Mouse (Mus musculus): ENCODE measurements around the gene Ano3.

Ano3 gene

GRCm38 (mm10) chr2:110806302-110807093 lies 144.2 kb downstream of the Ano3 start:
- DNase-seq, result no peak

- DNase-seq, result no peak
Observed at GRCm38 (mm10) chr2:110795928-110796327, 154.8 kb downstream of the Ano3 start.

- DNase-seq, result no peak
Observed at GRCm38 (mm10) chr2:110795433-110795832, 155.3 kb downstream of the Ano3 start.

- DNase-seq, result no peak
Observed at GRCm38 (mm10) chr2:110787396-110787795, 163.3 kb downstream of the Ano3 start.

- no peak for DNase-seq
Observed at GRCm38 (mm10) chr2:110759434-110759833, 191.3 kb downstream of the Ano3 start.

- DNase-seq, result no peak
Observed at GRCm38 (mm10) chr2:110757556-110757955, 193.2 kb downstream of the Ano3 start.

- no peak for DNase-seq
Observed at GRCm38 (mm10) chr2:110740493-110740892, 210.2 kb downstream of the Ano3 start.

GRCm38 (mm10) chr2:110739781-110740180 lies 210.9 kb downstream of the Ano3 start:
- DNase-seq, result no peak

- DNase-seq, result no peak
Observed at GRCm38 (mm10) chr2:110737981-110738380, 212.7 kb downstream of the Ano3 start.

- DNase-seq, result no peak
Observed at GRCm38 (mm10) chr2:110737236-110737635, 213.5 kb downstream of the Ano3 start.

GRCm38 (mm10) chr2:110726106-110726505 lies 224.6 kb downstream of the Ano3 start:
- no peak for DNase-seq

GRCm38 (mm10) chr2:110722208-110722607 lies 228.5 kb downstream of the Ano3 start:
- no peak for DNase-seq

- no peak for DNase-seq
Observed at GRCm38 (mm10) chr2:110721290-110721753, 229.4 kb downstream of the Ano3 start, which contains the start of gene Muc15. Gene Muc15 (plus strand): TSS chr2:110721340.

- DNase-seq, result no peak
Observed at GRCm38 (mm10) chr2:110719051-110719450, 231.7 kb downstream of the Ano3 start.

- DNase-seq, result no peak
Observed at GRCm38 (mm10) chr2:110710055-110710720, 240.5 kb downstream of the Ano3 start.

GRCm38 (mm10) chr2:110709436-110709835 lies 241.3 kb downstream of the Ano3 start:
- DNase-seq, result no peak

- no peak for DNase-seq
Observed at GRCm38 (mm10) chr2:110671071-110671624, 279.6 kb downstream of the Ano3 start.

GRCm38 (mm10) chr2:110663329-110663728 lies 287.4 kb downstream of the Ano3 start:
- no peak for DNase-seq

GRCm38 (mm10) chr2:110644846-110645245 lies 305.9 kb downstream of the Ano3 start:
- DNase-seq, result no peak

GRCm38 (mm10) chr2:110644358-110644757 lies 306.4 kb downstream of the Ano3 start:
- no peak for DNase-seq
